Mouse (Mus musculus): ENCODE measurements around the gene Pdzd2.

The Pdzd2 gene

GRCm38 (mm10) chr15:12357459-12357858, 382.3 kb downstream of the Pdzd2 start:
- no peak for DNase-seq (ENCODE audit: low read depth, low spot score)

- no peak for DNase-seq (ENCODE audit: low read depth, low spot score)
Observed at GRCm38 (mm10) chr15:12355907-12356306, 383.8 kb downstream of the Pdzd2 start.

GRCm38 (mm10) chr15:12355261-12355660, 384.5 kb downstream of the Pdzd2 start:
- no peak for DNase-seq (ENCODE audit: low read depth, low spot score)

- no peak for DNase-seq (ENCODE audit: low read depth, low spot score)
Observed at GRCm38 (mm10) chr15:12354281-12354810, 385.4 kb downstream of the Pdzd2 start.

GRCm38 (mm10) chr15:12351470-12351869, 388.3 kb downstream of the Pdzd2 start:
- no peak for DNase-seq (ENCODE audit: low read depth, low spot score)

GRCm38 (mm10) chr15:12349840-12350239, 389.9 kb downstream of the Pdzd2 start:
- DNase-seq (ENCODE audit: low read depth, low spot score): no peak

GRCm38 (mm10) chr15:12348950-12349349, 390.8 kb downstream of the Pdzd2 start:
- DNase-seq (ENCODE audit: low read depth, low spot score): no peak

- DNase-seq (ENCODE audit: low read depth, low spot score): no peak
Observed at GRCm38 (mm10) chr15:12346916-12347315, 392.8 kb downstream of the Pdzd2 start.

- no peak for DNase-seq (ENCODE audit: low read depth, low spot score)
Observed at GRCm38 (mm10) chr15:12341401-12341758, 398.3 kb downstream of the Pdzd2 start.

- peak; percentile 30 for DNase-seq (ENCODE audit: low read depth, low spot score)
Observed at GRCm38 (mm10) chr15:12340536-12341400, 399.0 kb downstream of the Pdzd2 start.

- DNase-seq (ENCODE audit: low read depth, low spot score): no peak
Observed at GRCm38 (mm10) chr15:12337779-12338137, 402.0 kb downstream of the Pdzd2 start.

- no peak for DNase-seq (ENCODE audit: low read depth, low spot score)
Observed at GRCm38 (mm10) chr15:12337030-12337778, 402.5 kb downstream of the Pdzd2 start.

- no peak for DNase-seq (ENCODE audit: low read depth, low spot score)
Observed at GRCm38 (mm10) chr15:12334381-12334780, 405.3 kb downstream of the Pdzd2 start.

- DNase-seq (ENCODE audit: low read depth, low spot score): no peak
Observed at GRCm38 (mm10) chr15:12331300-12331699, 408.4 kb downstream of the Pdzd2 start.

- no peak for DNase-seq (ENCODE audit: low read depth, low spot score)
Observed at GRCm38 (mm10) chr15:12330892-12331291, 408.8 kb downstream of the Pdzd2 start.

- no peak for DNase-seq (ENCODE audit: low read depth, low spot score)
Observed at GRCm38 (mm10) chr15:12330389-12330788, 409.3 kb downstream of the Pdzd2 start.

- no peak for DNase-seq (ENCODE audit: low read depth, low spot score)
Observed at GRCm38 (mm10) chr15:12324326-12324725, 415.4 kb downstream of the Pdzd2 start.

GRCm38 (mm10) chr15:12322676-12323402, 416.9 kb downstream of the Pdzd2 start:
- DNase-seq (ENCODE audit: low read depth, low spot score): no peak

GRCm38 (mm10) chr15:12321788-12322621, 417.7 kb downstream of the Pdzd2 start, which contains the start of gene 1810049J17Rik:
Gene 1810049J17Rik (minus strand): TSS chr15:12321899.
- no peak for DNase-seq (ENCODE audit: low read depth, low spot score)

- DNase-seq (ENCODE audit: low read depth, low spot score): peak; percentile 91
Observed at GRCm38 (mm10) chr15:12321091-12321787, 418.5 kb downstream of the Pdzd2 start, which contains the start of gene Golph3. Gene Golph3 (plus strand): TSS chr15:12321450.
